Mouse (Mus musculus) kidney, postnatal 0 days (tissue): ENCODE data around the gene Mylpf. TPM values are rescaled to one million over a fixed set of nuclear protein-coding genes. Genes with fewer than 3 reads are reported as not detected.

Source experiments
- ATAC-seq: fragments of 200-750 bp; cut with Nextera tagmentation; replicated peaks from 2 replicates; pipeline ENCODE4 v1.8.0; 2017; ENCODE audit warnings: low read depth, moderate number of reproducible peaks, moderate TSS enrichment, moderate library complexity; ENCODE audit not compliant: low FRiP score
- DNase-seq: peaks from one replicate; pipeline ENCODE4 v3.0.0-alpha.2; 2016; ENCODE audit warnings: low spot score
- H3K27ac ChIP-seq: fragments of 300-500 bp; sonication (generic); 2 replicates; pipeline ENCODE4 v1.5.1; 2014; ENCODE audit warnings: mild to moderate bottlenecking
- H3K27me3 ChIP-seq: fragments of 300-500 bp; sonication (generic); 2 replicates; pipeline ENCODE4 v1.6.1; 2014; ENCODE audit warnings: low read length, mixed read lengths; ENCODE audit not compliant: insufficient read depth
- H3K36me3 ChIP-seq: fragments of 300-500 bp; sonication (generic); 2 replicates; pipeline ENCODE4 v1.6.1; 2014; ENCODE audit warnings: low read length, mixed read lengths; ENCODE audit not compliant: insufficient read depth
- H3K4me1 ChIP-seq: fragments of 300-500 bp; sonication (generic); replicated peaks from 2 replicates; pipeline ENCODE4 v1.6.1; 2014; ENCODE audit warnings: antibody characterized with exemption, low read length, mixed read lengths; ENCODE audit not compliant: insufficient read depth
- H3K4me2 ChIP-seq: fragments of 300-500 bp; sonication (generic); 2 replicates; pipeline ENCODE4 v1.6.1; 2014; ENCODE audit warnings: mild to moderate bottlenecking, low read length, moderate library complexity, mixed read lengths
- H3K4me3 ChIP-seq: fragments of 300-500 bp; sonication (generic); replicated peaks from 2 replicates; pipeline ENCODE4 v1.5.1; 2014; ENCODE audit warnings: low read depth, low read length
- H3K9ac ChIP-seq: fragments of 300-500 bp; sonication (generic); 2 replicates; pipeline ENCODE4 v1.6.1; 2014; ENCODE audit warnings: low read depth, low read length
- H3K9me3 ChIP-seq: fragments of 300-500 bp; sonication (generic); replicated peaks from 2 replicates; pipeline ENCODE4 v1.6.1; 2016; ENCODE audit warnings: low read length, inconsistent platforms, mixed read lengths
- CTCF ChIP-seq: IDR thresholded peaks from 2 replicates; pipeline ENCODE4 v1.5.1; 2016; ENCODE audit warnings: antibody characterized with exemption, low read depth, mild to moderate bottlenecking, moderate library complexity
- WGBS: fragments of 180-500 bp; shearing (Covaris S2); extraction: QIAGEN DNeasy Blood & Tissue Kit; methylation state at CpG from one replicate; pipeline ENCODE4 v1.1.7; 2014; 5-methylcytosine and 5-hydroxymethylcytosine counted together
- polyA plus RNA-seq: library from polyadenylated mRNA; unstranded; fragments of >200 nt; fragmentation: Nextera tagmentation; extraction: Ambion mirVana; gene quantifications from 2 replicates; pipeline ENCODE4 v1.2.1, GENCODE M21; 2015

The Mylpf gene
- polyA plus RNA-seq, 1 experiment from 2014 or later: 4.7 TPM

DNA sequence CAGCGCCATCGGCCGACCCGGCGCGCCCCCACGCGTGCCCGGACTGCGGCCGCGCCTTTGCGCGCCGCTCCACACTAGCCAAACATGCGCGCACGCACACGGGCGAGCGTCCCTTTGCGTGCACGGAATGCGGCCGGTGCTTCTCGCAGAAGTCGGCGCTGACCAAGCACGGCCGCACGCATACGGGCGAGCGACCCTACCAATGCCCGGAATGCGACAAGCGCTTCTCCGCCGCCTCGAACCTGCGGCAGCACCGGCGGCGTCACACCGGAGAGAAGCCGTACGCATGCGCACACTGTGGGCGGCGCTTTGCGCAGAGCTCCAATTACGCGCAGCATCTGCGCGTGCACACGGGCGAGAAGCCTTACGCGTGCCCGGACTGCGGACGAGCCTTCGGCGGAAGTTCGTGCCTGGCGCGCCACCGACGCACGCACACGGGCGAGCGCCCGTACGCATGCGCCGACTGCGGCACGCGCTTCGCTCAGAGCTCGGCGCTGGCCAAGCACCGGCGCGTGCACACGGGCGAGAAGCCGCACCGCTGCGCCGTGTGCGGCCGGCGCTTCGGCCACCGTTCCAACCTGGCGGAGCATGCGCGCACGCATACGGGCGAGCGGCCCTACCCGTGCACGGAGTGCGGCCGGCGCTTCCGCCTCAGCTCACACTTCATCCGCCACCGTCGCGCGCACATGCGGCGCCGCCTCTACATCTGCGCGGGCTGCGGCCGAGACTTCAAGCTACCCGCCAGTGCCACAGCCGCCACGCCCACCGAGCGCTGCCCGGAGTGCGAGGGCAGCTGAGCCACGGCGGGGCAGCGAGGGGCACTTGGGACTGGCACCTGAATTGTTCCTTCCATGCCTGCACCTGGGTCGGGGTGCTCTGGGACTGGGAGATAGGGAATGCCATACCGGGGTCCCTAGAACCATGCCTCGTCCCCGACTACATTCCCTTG is 45.4 kb downstream of the Mylpf start:
- Histone ChIP-seq H3K36me3 (no peaks in the 10 kb centered on the region), H3K4me1 (peaks cover 9% of the 10 kb centered on the region; the same call in 1 of the 2 replicates), H3K27ac (peak overlapping the region; percentile 88), H3K9ac (peak overlapping the region; percentile 69), H3K4me3 (peak overlapping the region; percentile 59), H3K4me2 (peak overlapping the region; percentile 92), H3K27me3 (no peaks in the 10 kb centered on the region), H3K9me3 (no peaks in the 10 kb centered on the region)
- WGBS: under 1% methylated on average over 120 of the region's 136 CpGs
- TF ChIP-seq CTCF: peak; percentile 11; the same call in 1 of the 2 replicates
- peak; percentile 98 for DNase-seq
- peak; percentile 95 for ATAC-seq

DNA sequence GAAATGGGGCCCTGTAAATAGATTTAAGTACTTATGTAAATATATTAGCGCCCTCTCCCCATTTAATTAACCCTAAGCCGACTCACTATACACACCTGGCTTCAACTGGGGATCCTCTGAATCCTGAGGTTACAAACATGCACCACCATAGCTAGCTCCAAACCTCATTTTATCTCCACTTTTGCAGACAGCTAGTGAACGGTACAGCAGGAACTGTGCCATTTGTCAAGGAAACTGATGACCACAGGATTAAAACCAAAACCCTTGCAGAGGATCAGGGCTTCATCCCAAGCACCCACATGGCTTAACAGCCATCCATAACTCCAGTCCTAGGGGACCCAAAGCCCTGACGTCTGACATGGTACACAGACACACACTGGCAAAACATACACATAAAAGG is 46.3 kb downstream of the Mylpf start:
- no peak for DNase-seq
- peak overlapping the region; percentile 92 for H3K4me2 ChIP-seq
- 8% methylated on average over 4 of the region's 4 CpGs for WGBS
- no peaks in the 10 kb centered on the region for H3K36me3 ChIP-seq
- H3K27me3 ChIP-seq: no peaks in the 10 kb centered on the region
- no peaks in the 10 kb centered on the region for H3K9me3 ChIP-seq
- TF ChIP-seq CTCF: no peak
- no peak for ATAC-seq
- H3K4me1 ChIP-seq: peaks cover 12% of the 10 kb centered on the region
- peak overlapping the region; percentile 88 for H3K27ac ChIP-seq
- H3K4me3 ChIP-seq: peak overlapping the region; percentile 59
- H3K9ac ChIP-seq: peak overlapping the region; percentile 69

DNA sequence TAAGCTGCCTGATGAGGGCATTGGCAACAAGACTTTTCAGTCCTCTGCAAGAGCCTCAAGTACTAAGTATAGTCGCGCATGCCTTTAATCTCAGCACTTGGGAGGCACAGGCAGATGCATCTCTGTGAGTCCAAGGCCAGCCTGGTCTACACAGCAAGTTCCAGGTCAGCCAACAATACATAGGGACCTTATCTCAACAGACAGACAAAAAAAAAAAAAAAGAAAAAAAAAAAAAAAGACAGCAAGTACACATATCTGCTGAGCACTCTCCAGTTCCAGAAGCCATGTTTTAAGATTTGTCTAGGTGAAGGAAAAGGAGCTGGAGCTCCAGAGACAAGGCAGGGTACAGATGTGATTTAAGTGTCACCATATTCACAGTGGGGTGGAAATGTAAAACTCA is 47.3 kb downstream of the Mylpf start:
- no peak overlapping the region for H3K4me2 ChIP-seq
- H3K4me1 ChIP-seq: peaks cover 13% of the 10 kb centered on the region
- DNase-seq (no peak), ATAC-seq (no peak)
- TF ChIP-seq CTCF: no peak
- H3K36me3 ChIP-seq: no peaks in the 10 kb centered on the region
- no peak overlapping the region for H3K27ac ChIP-seq
- H3K9me3 ChIP-seq: no peaks in the 10 kb centered on the region
- H3K27me3 ChIP-seq: no peaks in the 10 kb centered on the region
- WGBS: 86% methylated on average over 2 of the region's 2 CpGs
- no peak overlapping the region for H3K4me3 ChIP-seq
- no peak overlapping the region for H3K9ac ChIP-seq

DNA sequence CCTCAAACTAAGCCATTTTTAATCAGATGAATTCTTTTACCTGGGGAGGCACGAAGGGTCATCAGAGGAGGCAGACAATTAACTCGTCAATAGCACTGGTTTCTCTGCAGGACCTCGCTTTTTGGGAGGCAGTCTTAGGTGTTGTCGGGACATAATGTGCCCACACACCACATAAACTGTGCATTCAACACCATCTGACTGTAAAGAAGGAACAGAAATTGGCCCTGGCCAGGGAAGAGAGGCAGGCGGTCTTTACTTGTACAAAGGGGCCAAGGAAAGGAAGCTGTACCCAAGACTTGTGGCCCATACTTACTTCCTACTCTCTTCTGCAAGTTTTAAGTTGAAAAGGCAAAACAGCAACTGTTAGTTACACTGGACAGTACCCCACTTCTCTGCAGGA is 47.8 kb downstream of the Mylpf start:
- ATAC-seq: no peak

GRCm38 (mm10) chr7:127259186-127259905 is 50.7 kb downstream of the Mylpf start:
- no peak for ATAC-seq
- no peaks in the 10 kb centered on the region for H3K9me3 ChIP-seq
- H3K27me3 ChIP-seq: no peaks in the 10 kb centered on the region
- TF ChIP-seq CTCF: peak; percentile 34
- H3K36me3 ChIP-seq: no peaks in the 10 kb centered on the region
- WGBS: 71% methylated on average over 8 of the region's 8 CpGs
- H3K9ac ChIP-seq: no peak overlapping the region
- peak overlapping the region; percentile 77 for H3K4me2 ChIP-seq
- H3K4me3 ChIP-seq: peak overlapping the region; percentile 54; the same call in 1 of the 2 replicates
- no peak for DNase-seq
- H3K4me1 ChIP-seq: peaks cover 13% of the 10 kb centered on the region
- H3K27ac ChIP-seq: no peak overlapping the region

More for the DNA sequence above, 47.8 kb downstream of the Mylpf start:
- peaks cover 13% of the 10 kb centered on the region for H3K4me1 ChIP-seq
- no peaks in the 10 kb centered on the region for H3K9me3 ChIP-seq
- no peak for TF ChIP-seq CTCF
- H3K27me3 ChIP-seq: no peaks in the 10 kb centered on the region
- no peaks in the 10 kb centered on the region for H3K36me3 ChIP-seq
- H3K4me3 ChIP-seq: no peak overlapping the region
- no peak overlapping the region for H3K4me2 ChIP-seq
- DNase-seq: no peak
- WGBS: 88% methylated on average over 5 of the region's 5 CpGs
- H3K27ac ChIP-seq: no peak overlapping the region
- H3K9ac ChIP-seq: no peak overlapping the region
